Mouse (Mus musculus): Measurements from ENCODE around the gene Arntl2. TPM values are rescaled to one million over a fixed set of nuclear protein-coding genes. Genes with fewer than 3 reads are reported as not detected.
"Not testable (repeated sequence)": the region's sequence is repeated elsewhere in the genome, so short reads cannot be mapped to it uniquely, and the experiment has no call there.

The Arntl2 gene
- polyA plus RNA-seq, 1 experiment from 2014 or later = 8.3 TPM

GRCm38 (mm10) chr6:146850050-146850449 is 54.2 kb downstream of the Arntl2 start, which contains the start of gene Smco2:
Gene Smco2, plus strand, starts transcription at chr6:146850104.
- Histone ChIP-seq H3K27me3 (no peaks in the 10 kb centered on the region), H3K9me3 (no peaks in the 10 kb centered on the region), H3K9ac (replicated peaks) (no peak within 1 kb of the TSS), H3K4me1 (replicated peaks) (no peaks in the 10 kb centered on the region), H3K4me2 (no peak within 1 kb of the TSS), H3K27ac (no peak within 1 kb of the TSS), H3K4me3 (replicated peaks) (no peak within 1 kb of the TSS), H3K36me3 (no peaks in the 10 kb centered on the region)
- ATAC-seq (ENCODE audit: insufficient number of reproducible peaks, insufficient read depth, low FRiP score, low TSS enrichment, low read depth) = no peak
- 77% methylated on average over 4 of the region's 4 CpGs for WGBS

DNA sequence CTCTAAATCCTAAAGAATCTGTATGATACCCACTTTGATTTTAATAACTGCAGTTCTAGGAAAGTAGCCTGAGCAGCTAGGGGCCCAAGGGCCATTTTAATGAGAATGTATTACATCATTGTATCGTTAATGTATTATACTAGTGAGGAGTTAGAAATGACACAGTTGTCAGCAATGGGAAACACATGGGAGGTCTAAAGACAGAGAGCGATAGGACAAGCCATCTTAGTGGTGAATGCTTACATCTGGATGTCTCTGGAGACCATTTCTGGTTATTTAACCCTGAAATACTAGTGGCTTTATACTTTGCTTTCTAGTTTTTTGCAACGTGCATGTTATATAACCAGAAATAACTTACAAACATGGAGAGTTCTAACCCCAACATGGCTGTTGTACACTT is 56.1 kb downstream of the Arntl2 start:
- ATAC-seq (ENCODE audit: insufficient number of reproducible peaks, insufficient read depth, low FRiP score, low TSS enrichment, low read depth) = no peak
- Histone ChIP-seq H3K9me3 (no peaks in the 10 kb centered on the region), H3K36me3 (no peaks in the 10 kb centered on the region), H3K27me3 (no peaks in the 10 kb centered on the region), H3K4me3 (replicated peaks) (no peak overlapping the region), H3K27ac (no peak overlapping the region), H3K4me2 (no peak overlapping the region), H3K4me1 (replicated peaks) (no peaks in the 10 kb centered on the region), H3K9ac (replicated peaks) (no peak overlapping the region)
- 75% methylated on average over 3 of the region's 3 CpGs for WGBS

- Histone ChIP-seq H3K27ac (no peak overlapping the region), H3K4me2 (no peak overlapping the region), H3K4me1 (replicated peaks) (no peaks in the 10 kb centered on the region), H3K27me3 (no peaks in the 10 kb centered on the region), H3K36me3 (no peaks in the 10 kb centered on the region), H3K4me3 (replicated peaks) (no peak overlapping the region), H3K9me3 (no peaks in the 10 kb centered on the region), H3K9ac (replicated peaks) (no peak overlapping the region)
- no peak for ATAC-seq (ENCODE audit: insufficient number of reproducible peaks, insufficient read depth, low FRiP score, low TSS enrichment, low read depth)
- 78% methylated on average over 4 of the region's 4 CpGs for WGBS
These were observed 56.9 kb downstream of the Arntl2 start for GRCm38 (mm10) chr6:146852739-146853138.

DNA sequence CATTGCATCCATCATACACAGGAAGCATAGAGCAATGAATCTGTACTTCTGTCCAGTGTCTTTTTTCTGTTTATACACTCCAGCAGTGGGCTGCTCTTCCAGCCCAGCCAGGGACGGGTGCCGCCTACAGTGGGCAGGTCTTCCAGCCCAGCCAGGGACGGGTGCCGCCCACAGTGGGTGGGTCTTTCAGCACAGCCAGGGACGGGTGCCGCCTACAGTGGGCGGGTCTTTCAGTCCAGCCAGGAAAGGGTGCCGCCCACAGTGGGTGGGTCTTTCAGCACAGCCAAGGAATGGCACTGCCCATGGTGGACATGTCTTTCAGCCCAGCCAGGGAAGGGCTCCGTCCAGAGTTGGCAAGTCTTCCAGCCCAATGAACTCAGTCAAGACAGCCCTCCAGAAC is 59.3 kb downstream of the Arntl2 start:
- WGBS = 91% methylated on average over 9 of the region's 9 CpGs
- no peak overlapping the region for H3K27ac ChIP-seq

GRCm38 (mm10) chr6:146857386-146857785 is 61.5 kb downstream of the Arntl2 start:
- no peak overlapping the region for H3K4me3 ChIP-seq (replicated peaks)
- H3K27ac ChIP-seq = no peak overlapping the region
- no peak overlapping the region for H3K9ac ChIP-seq (replicated peaks)
- H3K9me3 ChIP-seq = no peaks in the 10 kb centered on the region
- 97% methylated on average over 2 of the region's 2 CpGs for WGBS
- no peaks in the 10 kb centered on the region for H3K36me3 ChIP-seq
- H3K4me2 ChIP-seq = no peak overlapping the region
- no peaks in the 10 kb centered on the region for H3K27me3 ChIP-seq
- H3K4me1 ChIP-seq (replicated peaks) = no peaks in the 10 kb centered on the region
- ATAC-seq (ENCODE audit: insufficient number of reproducible peaks, insufficient read depth, low FRiP score, low TSS enrichment, low read depth) = no peak

More for the DNA sequence above, 59.3 kb downstream of the Arntl2 start:
- ATAC-seq (ENCODE audit: insufficient number of reproducible peaks, insufficient read depth, low FRiP score, low TSS enrichment, low read depth) = peak; percentile 54; the same call in 1 of the 2 replicates
- Histone ChIP-seq H3K9ac (replicated peaks) (no peak overlapping the region), H3K4me3 (replicated peaks) (no peak overlapping the region), H3K9me3 (no peaks in the 10 kb centered on the region), H3K27me3 (no peaks in the 10 kb centered on the region), H3K4me1 (replicated peaks) (no peaks in the 10 kb centered on the region), H3K4me2 (no peak overlapping the region), H3K36me3 (no peaks in the 10 kb centered on the region)

- H3K4me3 ChIP-seq (replicated peaks) = no peak overlapping the region
- no peaks in the 10 kb centered on the region for H3K36me3 ChIP-seq
- H3K9me3 ChIP-seq = no peaks in the 10 kb centered on the region
- H3K4me1 ChIP-seq (replicated peaks) = no peaks in the 10 kb centered on the region
- WGBS = 91% methylated on average over 2 of the region's 2 CpGs
- ATAC-seq (ENCODE audit: insufficient number of reproducible peaks, insufficient read depth, low FRiP score, low TSS enrichment, low read depth) = no peak
- no peak overlapping the region for H3K27ac ChIP-seq
- no peak overlapping the region for H3K4me2 ChIP-seq
- no peak overlapping the region for H3K9ac ChIP-seq (replicated peaks)
- no peaks in the 10 kb centered on the region for H3K27me3 ChIP-seq
These were observed 67.3 kb downstream of the Arntl2 start for GRCm38 (mm10) chr6:146863154-146863553.

DNA sequence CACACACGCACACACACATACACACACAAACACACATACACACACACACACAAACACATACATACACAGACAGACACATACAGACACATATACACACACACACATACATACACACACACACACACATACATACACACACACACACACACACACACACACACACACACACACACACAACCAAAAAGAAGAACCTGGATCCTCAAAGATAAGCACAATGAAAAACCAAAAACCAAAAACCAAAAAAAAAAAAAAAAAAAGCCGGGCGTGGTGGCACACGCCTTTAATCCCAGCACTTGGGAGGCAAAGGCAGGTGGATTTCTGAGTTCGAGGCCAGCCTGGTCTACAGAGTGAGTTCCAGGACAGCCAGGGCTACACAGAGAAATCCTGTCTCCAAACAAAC is 68.5 kb downstream of the Arntl2 start:
- H3K27ac ChIP-seq; H3K9me3 ChIP-seq; ATAC-seq (ENCODE audit: insufficient number of reproducible peaks, insufficient read depth, low FRiP score, low TSS enrichment, low read depth); H3K36me3 ChIP-seq; H3K27me3 ChIP-seq; H3K4me2 ChIP-seq; H3K4me3 ChIP-seq (replicated peaks); H3K9ac ChIP-seq (replicated peaks); H3K4me1 ChIP-seq (replicated peaks): not testable (repeated sequence)
- 90% methylated on average over 4 of the region's 5 CpGs for WGBS

- no peak overlapping the region for H3K9ac ChIP-seq (replicated peaks)
- no peaks in the 10 kb centered on the region for H3K9me3 ChIP-seq
- no peak overlapping the region for H3K27ac ChIP-seq
- no peaks in the 10 kb centered on the region for H3K27me3 ChIP-seq
- WGBS = 76% methylated on average over 4 of the region's 4 CpGs
- no peaks in the 10 kb centered on the region for H3K36me3 ChIP-seq
- H3K4me1 ChIP-seq (replicated peaks) = no peaks in the 10 kb centered on the region
- H3K4me2 ChIP-seq = no peak overlapping the region
- ATAC-seq (ENCODE audit: insufficient number of reproducible peaks, insufficient read depth, low FRiP score, low TSS enrichment, low read depth) = no peak
- H3K4me3 ChIP-seq (replicated peaks) = no peak overlapping the region
These were observed 69.8 kb downstream of the Arntl2 start for GRCm38 (mm10) chr6:146865701-146866100.

DNA sequence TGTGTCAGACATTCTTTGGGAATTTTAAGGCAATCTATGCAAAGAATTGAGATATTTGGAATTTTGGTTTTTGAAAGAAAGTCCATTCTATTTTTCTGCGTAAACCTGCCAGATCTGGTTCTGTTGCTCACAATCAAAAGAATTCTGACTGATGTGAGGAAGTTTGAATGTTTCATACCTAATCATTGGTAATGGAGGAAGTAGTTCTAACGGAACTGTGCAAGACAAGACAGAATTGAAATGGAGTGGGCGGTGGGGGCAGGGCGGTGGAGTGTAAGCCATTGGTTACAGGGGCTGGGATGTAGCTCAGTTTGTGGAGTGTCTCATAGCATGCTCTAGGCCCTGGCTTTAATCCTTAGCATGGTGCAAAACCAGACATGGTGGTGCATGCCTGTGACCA is 76.1 kb downstream of the Arntl2 start:
- Histone ChIP-seq H3K9ac (replicated peaks) (no peak overlapping the region), H3K27me3 (no peaks in the 10 kb centered on the region), H3K9me3 (peaks cover 3% of the 10 kb centered on the region), H3K27ac (no peak overlapping the region), H3K4me3 (replicated peaks) (no peak overlapping the region), H3K4me2 (no peak overlapping the region), H3K4me1 (replicated peaks) (no peaks in the 10 kb centered on the region), H3K36me3 (no peaks in the 10 kb centered on the region)
- no peak for ATAC-seq (ENCODE audit: insufficient number of reproducible peaks, insufficient read depth, low FRiP score, low TSS enrichment, low read depth)
- whole genome bisulfite sequencing = 89% methylated on average over 4 of the region's 4 CpGs

- Histone ChIP-seq H3K36me3 (no peaks in the 10 kb centered on the region), H3K4me1 (replicated peaks) (peaks cover 10% of the 10 kb centered on the region; the same call in 1 of the 2 replicates), H3K27ac (no peak overlapping the region), H3K4me3 (replicated peaks) (no peak overlapping the region), H3K9ac (replicated peaks) (no peak overlapping the region), H3K4me2 (no peak overlapping the region), H3K9me3 (peaks cover 9% of the 10 kb centered on the region), H3K27me3 (no peaks in the 10 kb centered on the region)
- ATAC-seq (ENCODE audit: insufficient number of reproducible peaks, insufficient read depth, low FRiP score, low TSS enrichment, low read depth) = no peak
- 88% methylated on average over 6 of the region's 6 CpGs for WGBS
These were observed 78.6 kb downstream of the Arntl2 start for GRCm38 (mm10) chr6:146874415-146874814.

- ATAC-seq (ENCODE audit: insufficient number of reproducible peaks, insufficient read depth, low FRiP score, low TSS enrichment, low read depth) = no peak
These were observed 81.0 kb downstream of the Arntl2 start for GRCm38 (mm10) chr6:146876820-146877219.

DNA sequence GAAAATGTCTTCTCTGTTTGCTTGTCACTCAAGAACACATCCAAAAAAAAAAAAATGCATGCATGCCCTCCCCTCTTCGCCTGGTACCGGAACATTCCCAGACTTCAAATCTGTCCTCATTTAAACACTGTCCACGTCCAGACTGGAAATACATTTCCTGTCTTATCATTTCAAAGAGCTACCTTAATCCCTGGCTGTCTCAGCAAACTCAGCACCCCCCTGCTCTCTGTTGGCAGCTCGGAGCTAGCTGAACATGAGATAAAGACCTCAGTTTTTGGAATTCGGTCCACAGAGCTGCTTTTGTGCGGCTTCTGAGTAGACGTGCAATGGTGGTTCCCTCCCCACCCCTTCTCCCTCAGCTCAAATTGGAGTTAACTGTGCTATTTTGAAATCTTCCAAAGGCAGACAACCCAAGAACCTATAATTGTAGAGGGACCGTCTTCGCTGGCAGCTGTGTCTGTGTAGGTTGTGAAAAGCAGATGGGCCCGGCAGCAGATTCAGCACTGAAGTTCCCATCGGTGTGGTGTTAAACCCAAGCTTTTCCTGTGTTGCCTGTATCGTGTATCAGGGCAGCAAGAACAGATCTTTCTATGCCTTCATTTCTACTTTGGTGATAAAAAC is 81.7 kb downstream of the Arntl2 start:
- no peak for ATAC-seq (ENCODE audit: insufficient number of reproducible peaks, insufficient read depth, low FRiP score, low TSS enrichment, low read depth)
- no peaks in the 10 kb centered on the region for H3K27me3 ChIP-seq
- no peak overlapping the region for H3K4me2 ChIP-seq
- H3K27ac ChIP-seq = no peak overlapping the region
- peaks cover 9% of the 10 kb centered on the region for H3K9me3 ChIP-seq
- no peak overlapping the region for H3K9ac ChIP-seq (replicated peaks)
- WGBS = 90% methylated on average over 12 of the region's 12 CpGs
- no peak overlapping the region for H3K4me3 ChIP-seq (replicated peaks)
- H3K4me1 ChIP-seq (replicated peaks) = peaks cover 16% of the 10 kb centered on the region; the same call in 1 of the 2 replicates
- no peaks in the 10 kb centered on the region for H3K36me3 ChIP-seq

More at GRCm38 (mm10) chr6:146876820-146877219, 81.0 kb downstream of the Arntl2 start:
- H3K9me3 ChIP-seq = peaks cover 9% of the 10 kb centered on the region
- H3K4me2 ChIP-seq = no peak overlapping the region
- no peak overlapping the region for H3K4me3 ChIP-seq (replicated peaks)
- peaks cover 16% of the 10 kb centered on the region; the same call in 1 of the 2 replicates for H3K4me1 ChIP-seq (replicated peaks)
- no peaks in the 10 kb centered on the region for H3K27me3 ChIP-seq
- H3K36me3 ChIP-seq = no peaks in the 10 kb centered on the region
- H3K27ac ChIP-seq = no peak overlapping the region
- WGBS = 92% methylated on average over 2 of the region's 2 CpGs
- H3K9ac ChIP-seq (replicated peaks) = no peak overlapping the region

Measured in limb, embryonic 12.5 days (tissue).